Mouse (Mus musculus): ENCODE results near the gene Zfp575. TPM values are rescaled to one million over a fixed set of nuclear protein-coding genes. Genes with fewer than 3 reads are reported as not detected.

Zfp575 gene
- polyA plus RNA-seq, 1 experiment from 2014 or later = 3.6 TPM

DNA sequence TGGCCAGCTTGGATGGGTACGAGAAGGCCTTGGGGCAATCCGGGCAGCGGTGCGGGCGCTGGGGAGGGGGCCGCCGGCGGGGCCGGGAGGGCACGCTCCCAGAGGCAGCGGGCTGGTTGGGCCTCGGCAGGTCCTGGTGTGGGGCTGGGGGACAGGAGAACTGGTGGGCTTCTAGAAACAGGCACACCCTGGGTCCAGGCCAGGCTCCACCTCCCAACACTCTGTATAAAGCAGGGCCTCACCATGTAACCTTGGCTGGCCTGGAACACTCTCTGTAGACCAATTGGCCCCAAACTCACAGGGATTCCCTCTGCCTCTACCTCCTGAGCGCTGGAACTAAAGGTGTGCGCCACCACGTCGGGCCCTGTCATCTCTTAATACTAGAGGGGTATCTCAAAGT is 1.4 kb downstream of the Zfp575 start:
- WGBS = 48% methylated on average over 16 of the region's 16 CpGs
- H3K9me3 ChIP-seq (ENCODE audit: control insufficient read depth, low read length) = 0 out of 2 replicates have a peak, but pooled peaks cover 4% of the 10 kb centered on the region
- H3K9ac ChIP-seq (ENCODE audit: low read length) = no peak overlapping the region
- peaks cover 22% of the 10 kb centered on the region for H3K27me3 ChIP-seq (replicated peaks; ENCODE audit: control insufficient read depth, insufficient read depth, low read length)
- DNase-seq (ENCODE audit: low spot score) (no peak), ATAC-seq (replicated peaks; ENCODE audit: low FRiP score, low TSS enrichment, low read depth) (no peak; the same call in 1 of the 2 replicates)
- no peak overlapping the region for H3K27ac ChIP-seq (ENCODE audit: low read depth)
- no peaks in the 10 kb centered on the region for H3K36me3 ChIP-seq (ENCODE audit: control insufficient read depth, insufficient read depth, low read length)
- H3K4me2 ChIP-seq (ENCODE audit: low read length) = no peak overlapping the region
- H3K4me1 ChIP-seq (replicated peaks; ENCODE audit: control insufficient read depth, insufficient read depth, low read length) = no peaks in the 10 kb centered on the region; the same call in 1 of the 2 replicates
- no peak overlapping the region for H3K4me3 ChIP-seq (ENCODE audit: low read depth, low read length)

- Histone ChIP-seq H3K4me1 (replicated peaks; ENCODE audit: control insufficient read depth, insufficient read depth, low read length) (no peaks in the 10 kb centered on the region; the same call in 1 of the 2 replicates), H3K9ac (ENCODE audit: low read length) (no peak overlapping the region), H3K27me3 (replicated peaks; ENCODE audit: control insufficient read depth, insufficient read depth, low read length) (peaks cover 22% of the 10 kb centered on the region), H3K36me3 (ENCODE audit: control insufficient read depth, insufficient read depth, low read length) (no peaks in the 10 kb centered on the region), H3K9me3 (ENCODE audit: control insufficient read depth, low read length) (0 out of 2 replicates have a peak, but pooled peaks cover 4% of the 10 kb centered on the region), H3K4me3 (ENCODE audit: low read depth, low read length) (no peak overlapping the region), H3K4me2 (ENCODE audit: low read length) (no peak overlapping the region), H3K27ac (ENCODE audit: low read depth) (no peak overlapping the region)
- WGBS = 92% methylated on average over 6 of the region's 6 CpGs
- DNase-seq (ENCODE audit: low spot score) (no peak), ATAC-seq (replicated peaks; ENCODE audit: low FRiP score, low TSS enrichment, low read depth) (no peak)
These were observed 2.6 kb downstream of the Zfp575 start for GRCm38 (mm10) chr7:24584876-24585275.

- ATAC-seq (replicated peaks; ENCODE audit: low FRiP score, low TSS enrichment, low read depth) (no peak), DNase-seq (ENCODE audit: low spot score) (no peak)
- no peak overlapping the region for H3K27ac ChIP-seq (ENCODE audit: low read depth)
- no peaks in the 10 kb centered on the region for H3K27me3 ChIP-seq (replicated peaks; ENCODE audit: control insufficient read depth, insufficient read depth, low read length)
- no peak overlapping the region for H3K9ac ChIP-seq (ENCODE audit: low read length)
- no peaks in the 10 kb centered on the region for H3K9me3 ChIP-seq (ENCODE audit: control insufficient read depth, low read length)
- no peak overlapping the region for H3K4me3 ChIP-seq (ENCODE audit: low read depth, low read length)
- 88% methylated on average over 10 of the region's 10 CpGs for WGBS
- no peaks in the 10 kb centered on the region for H3K4me1 ChIP-seq (replicated peaks; ENCODE audit: control insufficient read depth, insufficient read depth, low read length)
- H3K36me3 ChIP-seq (ENCODE audit: control insufficient read depth, insufficient read depth, low read length) = peaks cover 7% of the 10 kb centered on the region; the same call in 1 of the 2 replicates
- H3K4me2 ChIP-seq (ENCODE audit: low read length) = no peak overlapping the region
These were observed 9.6 kb downstream of the Zfp575 start for GRCm38 (mm10) chr7:24577811-24578210.

GRCm38 (mm10) chr7:24574224-24574796 is 13.1 kb downstream of the Zfp575 start:
- 67% methylated on average over 12 of the region's 12 CpGs for WGBS
- Histone ChIP-seq H3K36me3 (ENCODE audit: control insufficient read depth, insufficient read depth, low read length) (peaks cover 33% of the 10 kb centered on the region), H3K27me3 (replicated peaks; ENCODE audit: control insufficient read depth, insufficient read depth, low read length) (no peaks in the 10 kb centered on the region), H3K4me2 (ENCODE audit: low read length) (no peak overlapping the region), H3K4me3 (ENCODE audit: low read depth, low read length) (no peak overlapping the region), H3K9ac (ENCODE audit: low read length) (no peak overlapping the region), H3K4me1 (replicated peaks; ENCODE audit: control insufficient read depth, insufficient read depth, low read length) (no peaks in the 10 kb centered on the region), H3K27ac (ENCODE audit: low read depth) (no peak overlapping the region), H3K9me3 (ENCODE audit: control insufficient read depth, low read length) (no peaks in the 10 kb centered on the region)
- no peak for DNase-seq (ENCODE audit: low spot score)
- no peak for ATAC-seq (replicated peaks; ENCODE audit: low FRiP score, low TSS enrichment, low read depth)

DNA sequence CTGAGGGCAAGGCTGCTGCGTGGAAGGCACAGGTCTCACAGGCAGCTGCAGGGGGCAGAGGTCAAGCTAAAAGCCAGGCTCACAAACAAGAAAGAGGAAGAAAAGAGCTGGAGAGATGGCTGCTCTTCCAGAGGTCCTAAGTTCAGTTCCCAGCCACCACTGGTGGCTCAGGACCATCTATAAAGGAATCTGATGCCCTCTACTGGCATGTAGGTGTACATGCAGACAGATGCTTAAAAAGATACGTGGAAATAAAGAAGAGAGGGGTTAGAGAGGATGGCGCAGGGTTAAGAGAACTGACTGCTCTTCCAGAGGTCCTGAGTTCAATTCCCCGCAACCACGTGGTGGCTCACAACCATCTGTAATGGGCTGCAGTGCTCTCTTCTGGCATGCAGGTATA is 15.0 kb downstream of the Zfp575 start:
- H3K4me2 ChIP-seq (ENCODE audit: low read length) = no peak overlapping the region
- peaks cover 50% of the 10 kb centered on the region for H3K36me3 ChIP-seq (ENCODE audit: control insufficient read depth, insufficient read depth, low read length)
- no peak; the same call in 1 of the 2 replicates for ATAC-seq (replicated peaks; ENCODE audit: low FRiP score, low TSS enrichment, low read depth)
- H3K9ac ChIP-seq (ENCODE audit: low read length) = no peak overlapping the region
- no peaks in the 10 kb centered on the region for H3K9me3 ChIP-seq (ENCODE audit: control insufficient read depth, low read length)
- H3K27ac ChIP-seq (ENCODE audit: low read depth) = no peak overlapping the region
- H3K27me3 ChIP-seq (replicated peaks; ENCODE audit: control insufficient read depth, insufficient read depth, low read length) = no peaks in the 10 kb centered on the region
- no peak overlapping the region for H3K4me3 ChIP-seq (ENCODE audit: low read depth, low read length)
- WGBS = 60% methylated on average over 5 of the region's 5 CpGs
- H3K4me1 ChIP-seq (replicated peaks; ENCODE audit: control insufficient read depth, insufficient read depth, low read length) = no peaks in the 10 kb centered on the region
- no peak for DNase-seq (ENCODE audit: low spot score)

DNA sequence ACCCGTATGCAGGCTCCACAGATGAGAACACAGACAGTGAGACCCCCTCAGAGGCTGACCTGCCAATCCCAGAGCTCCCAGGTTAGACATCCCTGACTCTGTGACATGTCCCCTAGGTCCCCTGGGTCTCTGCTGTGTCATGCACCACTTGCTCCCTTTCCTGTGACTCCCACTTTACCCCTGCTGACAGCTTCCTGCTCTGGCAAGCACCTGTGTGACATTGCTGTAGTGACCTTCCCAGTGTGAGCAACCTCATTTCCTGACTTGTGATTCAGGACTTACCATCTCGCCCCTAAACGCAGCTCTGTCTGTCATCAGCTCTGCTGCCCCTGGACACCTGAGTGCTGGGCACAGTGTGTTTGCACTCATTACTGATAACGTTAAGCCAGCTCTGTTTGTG is 16.4 kb downstream of the Zfp575 start:
- 74% methylated on average over 4 of the region's 4 CpGs for WGBS
- no peaks in the 10 kb centered on the region for H3K27me3 ChIP-seq (replicated peaks; ENCODE audit: control insufficient read depth, insufficient read depth, low read length)
- peaks cover 64% of the 10 kb centered on the region for H3K36me3 ChIP-seq (ENCODE audit: control insufficient read depth, insufficient read depth, low read length)

GRCm38 (mm10) chr7:24568512-24568911 is 18.9 kb downstream of the Zfp575 start:
- no peaks in the 10 kb centered on the region for H3K27me3 ChIP-seq (replicated peaks; ENCODE audit: control insufficient read depth, insufficient read depth, low read length)
- no peak overlapping the region for H3K9ac ChIP-seq (ENCODE audit: low read length)
- ATAC-seq (replicated peaks; ENCODE audit: low FRiP score, low TSS enrichment, low read depth) (no peak), DNase-seq (ENCODE audit: low spot score) (no peak)
- peaks cover 82% of the 10 kb centered on the region for H3K36me3 ChIP-seq (ENCODE audit: control insufficient read depth, insufficient read depth, low read length)
- H3K4me1 ChIP-seq (replicated peaks; ENCODE audit: control insufficient read depth, insufficient read depth, low read length) = no peaks in the 10 kb centered on the region
- no peaks in the 10 kb centered on the region for H3K9me3 ChIP-seq (ENCODE audit: control insufficient read depth, low read length)
- WGBS = 90% methylated on average over 4 of the region's 4 CpGs
- no peak overlapping the region for H3K27ac ChIP-seq (ENCODE audit: low read depth)
- no peak overlapping the region for H3K4me2 ChIP-seq (ENCODE audit: low read length)
- no peak overlapping the region for H3K4me3 ChIP-seq (ENCODE audit: low read depth, low read length)

More for the DNA sequence above, 16.4 kb downstream of the Zfp575 start:
- Histone ChIP-seq H3K4me2 (ENCODE audit: low read length) (no peak overlapping the region), H3K9me3 (ENCODE audit: control insufficient read depth, low read length) (no peaks in the 10 kb centered on the region), H3K4me3 (ENCODE audit: low read depth, low read length) (no peak overlapping the region), H3K9ac (ENCODE audit: low read length) (no peak overlapping the region), H3K27ac (ENCODE audit: low read depth) (no peak overlapping the region), H3K4me1 (replicated peaks; ENCODE audit: control insufficient read depth, insufficient read depth, low read length) (no peaks in the 10 kb centered on the region)
- no peak for DNase-seq (ENCODE audit: low spot score)
- ATAC-seq (replicated peaks; ENCODE audit: low FRiP score, low TSS enrichment, low read depth) = no peak

DNA sequence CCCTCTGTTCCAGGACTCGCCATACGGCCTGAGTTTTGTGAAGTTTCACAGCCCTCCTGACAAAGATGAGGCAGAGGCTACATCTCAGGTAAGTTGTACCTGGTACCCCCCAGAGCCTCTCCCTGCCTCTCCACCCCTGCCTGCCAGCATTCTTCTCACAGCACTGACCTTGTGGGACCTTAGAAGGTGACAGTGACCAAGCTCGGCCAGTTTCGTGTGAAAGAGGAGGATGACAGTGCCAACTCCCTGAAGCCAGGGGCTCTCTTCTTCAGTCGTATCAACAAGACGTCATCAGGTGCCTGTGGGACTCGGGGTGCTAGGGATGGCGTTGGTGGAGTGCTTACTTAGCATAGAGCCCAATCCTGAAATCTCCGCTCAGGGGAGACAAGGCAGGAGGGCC is 21.2 kb downstream of the Zfp575 start:
- DNase-seq (ENCODE audit: low spot score) (no peak), ATAC-seq (replicated peaks; ENCODE audit: low FRiP score, low TSS enrichment, low read depth) (no peak)
- Histone ChIP-seq H3K27ac (ENCODE audit: low read depth) (no peak overlapping the region), H3K9me3 (ENCODE audit: control insufficient read depth, low read length) (no peaks in the 10 kb centered on the region), H3K9ac (ENCODE audit: low read length) (no peak overlapping the region), H3K4me1 (replicated peaks; ENCODE audit: control insufficient read depth, insufficient read depth, low read length) (no peaks in the 10 kb centered on the region), H3K4me3 (ENCODE audit: low read depth, low read length) (no peak overlapping the region), H3K27me3 (replicated peaks; ENCODE audit: control insufficient read depth, insufficient read depth, low read length) (no peaks in the 10 kb centered on the region), H3K36me3 (ENCODE audit: control insufficient read depth, insufficient read depth, low read length) (peaks cover 81% of the 10 kb centered on the region), H3K4me2 (ENCODE audit: low read length) (no peak overlapping the region)
- WGBS = 94% methylated on average over 9 of the region's 9 CpGs

- H3K9ac ChIP-seq (ENCODE audit: low read length) = no peak overlapping the region
- 89% methylated on average over 11 of the region's 11 CpGs for WGBS
- H3K9me3 ChIP-seq (ENCODE audit: control insufficient read depth, low read length) = no peaks in the 10 kb centered on the region
- H3K36me3 ChIP-seq (ENCODE audit: control insufficient read depth, insufficient read depth, low read length) = peaks cover 86% of the 10 kb centered on the region
- no peak overlapping the region for H3K4me2 ChIP-seq (ENCODE audit: low read length)
- H3K4me1 ChIP-seq (replicated peaks; ENCODE audit: control insufficient read depth, insufficient read depth, low read length) = no peaks in the 10 kb centered on the region
- no peak for DNase-seq (ENCODE audit: low spot score)
- no peak overlapping the region for H3K4me3 ChIP-seq (ENCODE audit: low read depth, low read length)
- H3K27ac ChIP-seq (ENCODE audit: low read depth) = no peak overlapping the region
- no peak for ATAC-seq (replicated peaks; ENCODE audit: low FRiP score, low TSS enrichment, low read depth)
- no peaks in the 10 kb centered on the region for H3K27me3 ChIP-seq (replicated peaks; ENCODE audit: control insufficient read depth, insufficient read depth, low read length)
These were observed 21.8 kb downstream of the Zfp575 start for GRCm38 (mm10) chr7:24565627-24566026.
